Mouse (Mus musculus) liver, postnatal 0 days (tissue): ENCODE results near the gene Lin52. TPM values are rescaled to one million over a fixed set of nuclear protein-coding genes. Genes with fewer than 3 reads are reported as not detected.

Source experiments
- ATAC-seq: fragments of 200-750 bp; cut with Nextera tagmentation; 2 replicates; pipeline ENCODE4 v1.8.0; 2017; ENCODE audit warnings: mild to moderate bottlenecking, moderate library complexity
- DNase-seq: peaks from one replicate; pipeline ENCODE4 v3.0.0-alpha.2; 2016
- H3K27ac ChIP-seq: fragments of 300-500 bp; sonication (generic); 2 replicates; pipeline ENCODE4 v1.5.1; 2014; ENCODE audit warnings: antibody characterized with exemption, moderate library complexity, mild to moderate bottlenecking, low read depth
- H3K27me3 ChIP-seq: fragments of 300-500 bp; sonication (generic); 2 replicates; pipeline ENCODE4 v1.6.1; 2014; ENCODE audit warnings: low read length, control low read depth, mixed read lengths; ENCODE audit not compliant: insufficient read depth
- H3K36me3 ChIP-seq: fragments of 300-500 bp; sonication (generic); replicated peaks from 2 replicates; pipeline ENCODE4 v1.6.1; 2014; ENCODE audit warnings: mild to moderate bottlenecking, control low read depth, low read length, moderate library complexity, mixed read lengths; ENCODE audit not compliant: insufficient read depth
- H3K4me1 ChIP-seq: fragments of 300-500 bp; sonication (generic); 2 replicates; pipeline ENCODE4 v1.6.1; 2014; ENCODE audit warnings: antibody characterized with exemption, mild to moderate bottlenecking, control low read depth; ENCODE audit not compliant: insufficient read depth
- H3K4me2 ChIP-seq: fragments of 300-500 bp; sonication (generic); 2 replicates; pipeline ENCODE4 v1.6.1; 2014; ENCODE audit warnings: low read depth, mild to moderate bottlenecking, low read length, moderate library complexity, mixed read lengths
- H3K4me3 ChIP-seq: fragments of 300-500 bp; sonication (generic); 2 replicates; pipeline ENCODE4 v1.5.1; 2014; ENCODE audit warnings: low read depth, low read length
- H3K9ac ChIP-seq: fragments of 300-500 bp; sonication (generic); replicated peaks from 2 replicates; pipeline ENCODE4 v1.6.1; 2014; ENCODE audit warnings: mild to moderate bottlenecking, moderate library complexity
- H3K9me3 ChIP-seq: fragments of 300-500 bp; sonication (generic); 2 replicates; pipeline ENCODE4 v1.6.1; 2016; ENCODE audit warnings: mild to moderate bottlenecking, control low read depth, low read length, mixed read lengths
- CTCF ChIP-seq: sonication (generic); IDR thresholded peaks from 2 replicates; pipeline ENCODE4 v1.5.1; 2016; ENCODE audit warnings: antibody characterized with exemption, low read depth
- EP300 ChIP-seq: IDR thresholded peaks from 2 replicates; pipeline ENCODE4 v1.6.1; 2016; ENCODE audit warnings: antibody characterized with exemption, low read depth, mild to moderate bottlenecking
- WGBS: fragments of 180-500 bp; shearing (Covaris S2); extraction: QIAGEN DNeasy Blood & Tissue Kit; methylation state at CpG from one replicate; pipeline ENCODE4 v1.1.7; 2014; ENCODE audit not compliant: insufficient replicate concordance; 5-methylcytosine and 5-hydroxymethylcytosine counted together
- polyA plus RNA-seq: library from polyadenylated mRNA; unstranded; fragments of >200 nt; fragmentation: Nextera tagmentation; extraction: Ambion mirVana; gene quantifications from 2 replicates; pipeline ENCODE4 v1.2.1, GENCODE M21; 2015

Lin52 gene
- polyA plus RNA-seq, 1 experiment from 2014 or later = 7.8 TPM

DNA sequence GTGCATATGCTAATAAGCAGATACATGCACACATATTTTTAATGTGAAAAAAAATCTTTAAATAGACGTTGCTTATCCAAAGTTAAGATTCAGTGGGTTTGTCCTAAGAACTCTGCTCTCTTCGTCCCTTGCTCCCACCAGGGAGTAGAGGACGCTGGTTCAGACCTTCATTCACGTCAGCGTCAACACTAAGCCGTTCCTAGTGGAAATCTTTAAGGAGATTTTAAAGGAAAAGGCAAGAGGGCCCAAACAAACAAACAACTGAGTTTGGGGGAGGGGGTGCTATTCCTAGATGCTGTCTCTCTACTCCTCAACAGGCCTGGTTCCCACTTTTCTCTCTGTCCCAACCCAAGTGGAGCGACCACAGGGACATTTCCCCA is 121.1 kb downstream of the Lin52 start:
- Histone ChIP-seq H3K27me3 (peaks cover 71% of the 10 kb centered on the region), H3K27ac (no peak overlapping the region), H3K9ac (no peak overlapping the region), H3K9me3 (no peaks in the 10 kb centered on the region), H3K4me2 (no peak overlapping the region), H3K4me3 (no peak overlapping the region), H3K36me3 (no peaks in the 10 kb centered on the region), H3K4me1 (0 out of 2 replicates have a peak, but pooled peaks cover 4% of the 10 kb centered on the region)
- no peak for DNase-seq
- TF ChIP-seq CTCF = no peak
- no peak for TF ChIP-seq EP300
- WGBS = 8% methylated on average over 7 of the region's 7 CpGs
- no peak for ATAC-seq

DNA sequence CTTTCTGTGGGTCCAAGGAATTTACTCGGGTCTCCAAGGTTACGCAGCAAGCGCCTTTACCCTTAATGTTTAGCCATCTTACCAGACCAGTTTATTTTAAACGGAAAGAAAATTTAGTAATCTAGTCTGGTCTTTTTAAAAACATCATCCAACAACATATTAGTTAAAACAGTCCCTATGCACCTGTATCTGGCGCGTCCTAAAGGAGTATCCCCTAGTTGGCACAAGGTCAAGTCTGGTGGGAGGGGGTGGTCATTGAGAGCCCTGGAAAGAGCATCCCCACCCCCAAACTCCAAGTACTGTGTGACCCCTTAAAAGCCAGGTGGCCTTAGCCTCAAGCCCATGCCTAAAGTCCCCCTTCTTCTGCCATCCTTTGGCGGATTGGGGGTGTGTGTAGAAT is 121.9 kb downstream of the Lin52 start:
- no peaks in the 10 kb centered on the region for H3K36me3 ChIP-seq
- peaks cover 65% of the 10 kb centered on the region for H3K27me3 ChIP-seq
- no peak overlapping the region for H3K4me2 ChIP-seq
- no peaks in the 10 kb centered on the region for H3K9me3 ChIP-seq
- no peak overlapping the region for H3K27ac ChIP-seq
- 21% methylated on average over 7 of the region's 7 CpGs for WGBS
- ATAC-seq (no peak), DNase-seq (no peak)
- 0 out of 2 replicates have a peak, but pooled peaks cover 4% of the 10 kb centered on the region for H3K4me1 ChIP-seq
- TF ChIP-seq EP300 = no peak
- TF ChIP-seq CTCF = no peak
- no peak overlapping the region for H3K9ac ChIP-seq
- no peak overlapping the region for H3K4me3 ChIP-seq

DNA sequence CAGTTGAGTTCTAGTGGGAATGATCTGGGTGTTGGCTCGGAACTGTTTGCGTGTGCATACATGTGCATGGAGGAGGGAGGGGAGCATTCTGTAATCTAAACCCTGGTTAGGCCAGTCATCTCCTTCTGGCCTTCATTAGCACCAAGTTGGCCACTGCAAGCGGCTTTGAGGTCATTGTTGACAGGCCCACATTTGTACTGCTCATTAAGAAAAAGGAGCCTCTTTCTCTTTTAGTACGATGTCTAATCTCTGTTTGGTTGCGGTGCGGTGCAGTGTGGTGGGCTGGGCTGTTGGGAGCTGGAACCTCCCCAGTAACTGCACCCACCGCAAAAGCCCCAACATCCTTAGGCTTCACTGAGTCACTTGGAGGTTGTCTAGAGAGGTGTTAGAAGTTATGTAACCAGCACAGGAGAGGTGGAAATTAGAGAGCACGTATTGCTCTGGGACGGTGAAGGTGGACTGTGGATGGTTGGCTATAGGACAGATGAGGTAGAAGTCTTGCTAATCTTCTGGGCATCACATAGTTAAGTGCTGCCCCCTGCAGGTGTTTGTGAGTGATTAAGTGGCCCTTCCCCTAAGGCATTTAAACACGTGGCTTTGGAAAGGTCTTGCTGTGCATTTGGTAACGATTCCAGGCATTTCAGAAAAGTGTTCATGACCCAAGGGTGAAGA is 126.7 kb downstream of the Lin52 start:
- ATAC-seq = no peak

DNA sequence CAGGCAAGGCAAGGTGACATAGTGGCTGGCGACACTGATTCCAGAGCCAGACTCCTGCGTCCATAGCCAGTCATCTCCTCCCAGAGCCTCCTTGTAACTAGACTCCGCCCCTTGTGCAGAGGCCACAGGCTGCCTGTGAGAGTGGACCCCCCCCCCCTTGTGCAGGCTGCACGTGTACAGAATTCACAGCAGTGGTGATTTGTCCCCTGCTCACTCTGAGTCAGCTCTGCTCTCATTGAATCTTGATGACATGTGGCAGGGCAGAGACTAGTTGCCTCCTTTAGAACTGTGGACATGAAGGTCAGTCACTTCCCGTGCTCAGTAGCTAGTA is 127.2 kb downstream of the Lin52 start:
- TF ChIP-seq EP300 (no peak), CTCF (no peak)
- ATAC-seq (no peak), DNase-seq (no peak)
- H3K9ac ChIP-seq = no peak overlapping the region
- H3K36me3 ChIP-seq = no peaks in the 10 kb centered on the region
- no peak overlapping the region for H3K27ac ChIP-seq
- no peak overlapping the region for H3K4me3 ChIP-seq
- WGBS = 34% methylated on average over 5 of the region's 5 CpGs
- no peaks in the 10 kb centered on the region for H3K9me3 ChIP-seq
- H3K27me3 ChIP-seq = peaks cover 14% of the 10 kb centered on the region
- no peak overlapping the region for H3K4me2 ChIP-seq
- no peaks in the 10 kb centered on the region for H3K4me1 ChIP-seq

More for the DNA sequence above, 126.7 kb downstream of the Lin52 start:
- Histone ChIP-seq H3K4me1 (no peaks in the 10 kb centered on the region), H3K27ac (no peak overlapping the region), H3K4me3 (no peak overlapping the region), H3K9ac (no peak overlapping the region), H3K36me3 (no peaks in the 10 kb centered on the region), H3K4me2 (no peak overlapping the region), H3K27me3 (peaks cover 19% of the 10 kb centered on the region), H3K9me3 (no peaks in the 10 kb centered on the region)
- WGBS = 70% methylated on average over 11 of the region's 11 CpGs
- DNase-seq = no peak
- TF ChIP-seq CTCF (peak; percentile 17; the same call in 1 of the 2 replicates), EP300 (no peak)

DNA sequence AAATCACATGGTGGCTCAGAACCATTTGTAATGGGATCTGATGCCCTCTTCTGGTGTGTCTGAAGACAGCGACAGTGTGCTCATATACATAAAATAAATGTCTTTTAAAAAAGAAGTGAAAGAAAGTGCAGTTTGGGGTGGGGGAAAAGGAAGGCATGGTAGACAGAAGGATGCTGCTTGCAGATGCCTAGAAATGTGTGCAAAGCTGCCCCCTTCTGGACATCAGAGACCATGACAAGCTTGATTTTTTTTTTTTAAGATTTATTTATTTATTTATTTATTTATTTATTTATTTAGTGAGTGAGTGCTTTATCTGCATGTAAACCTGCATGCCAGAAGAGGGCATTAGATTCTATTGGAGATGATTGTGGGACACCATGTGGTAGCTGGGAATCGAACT is 130.1 kb downstream of the Lin52 start:
- 91% methylated on average over 2 of the region's 2 CpGs for WGBS
- H3K27ac ChIP-seq = no peak overlapping the region
- no peaks in the 10 kb centered on the region for H3K27me3 ChIP-seq
- TF ChIP-seq EP300 = no peak
- peak; percentile 14; the same call in 1 of the 2 replicates for TF ChIP-seq CTCF
- H3K4me1 ChIP-seq = no peaks in the 10 kb centered on the region
- no peak overlapping the region for H3K4me2 ChIP-seq
- H3K9ac ChIP-seq = no peak overlapping the region
- DNase-seq (no peak), ATAC-seq (no peak)
- no peak overlapping the region for H3K4me3 ChIP-seq
- no peaks in the 10 kb centered on the region for H3K9me3 ChIP-seq
- H3K36me3 ChIP-seq = no peaks in the 10 kb centered on the region

DNA sequence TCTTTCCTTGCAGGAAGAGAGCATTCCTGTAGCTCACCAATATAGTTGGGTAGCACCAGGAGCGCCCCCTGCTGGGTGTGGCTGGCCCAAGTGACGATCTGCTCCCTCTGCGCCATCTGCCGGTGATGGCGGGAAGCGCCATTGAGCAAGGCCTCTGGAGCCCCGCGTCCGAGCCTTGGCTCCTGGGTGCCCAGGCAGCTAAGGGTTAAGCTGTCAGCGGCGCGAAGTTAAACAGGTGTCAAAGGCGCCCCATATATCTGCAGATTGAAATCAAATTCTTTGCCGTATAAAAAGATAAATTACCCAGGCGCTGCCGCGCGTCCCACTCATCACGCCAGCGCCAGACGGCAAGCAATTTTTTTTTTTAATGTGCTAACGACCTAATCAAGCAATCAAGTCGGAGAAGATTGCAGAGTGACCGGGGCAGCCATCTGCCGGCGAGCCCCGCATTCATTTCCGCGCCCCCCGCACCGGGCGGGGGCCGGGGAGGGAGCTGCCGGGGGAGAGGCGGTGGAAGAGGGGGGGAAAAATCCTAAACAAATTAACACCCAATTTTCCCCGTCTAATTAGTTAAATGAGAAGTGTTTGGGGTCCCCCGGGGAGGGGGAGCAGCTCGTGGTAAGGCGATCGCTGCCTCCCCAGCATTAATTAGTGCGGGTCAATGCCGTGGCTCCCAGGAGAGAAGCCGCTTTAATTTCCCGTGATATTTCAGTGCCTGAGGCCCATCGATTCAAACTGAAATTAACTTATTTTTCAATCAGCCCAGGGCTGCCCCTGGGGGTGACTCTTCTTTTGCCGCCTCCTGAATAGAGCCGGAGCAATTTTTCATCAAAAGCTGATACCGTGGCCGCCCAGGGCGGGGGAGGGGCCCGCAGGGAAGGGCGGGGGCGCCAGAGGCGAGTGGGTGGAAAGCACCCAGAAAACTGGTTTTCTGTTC is 138.9 kb downstream of the Lin52 start:
- H3K4me2 ChIP-seq = peak overlapping the region; percentile 92
- 0 out of 2 replicates have a peak, but pooled peaks cover 3% of the 10 kb centered on the region for H3K27me3 ChIP-seq
- peak overlapping the region; percentile 0; the same call in 1 of the 2 replicates for H3K9ac ChIP-seq
- H3K9me3 ChIP-seq = no peaks in the 10 kb centered on the region
- peak; percentile 100 for TF ChIP-seq CTCF
- no peak for TF ChIP-seq EP300
- 0 out of 2 replicates have a peak, but pooled peaks cover 6% of the 10 kb centered on the region for H3K4me1 ChIP-seq
- H3K27ac ChIP-seq = no peak overlapping the region
- 3% methylated on average over 53 of the region's 54 CpGs for WGBS
- DNase-seq = peak; percentile 94
- peak overlapping the region; percentile 46 for H3K4me3 ChIP-seq
- no peaks in the 10 kb centered on the region for H3K36me3 ChIP-seq
- ATAC-seq = peak; percentile 53; the same call in 1 of the 2 replicates

Other genes starting within 250 kb of the Lin52 start
- gene Elmsan1, start 232.5 kb upstream of the Lin52 start, polyA plus RNA-seq = 2.6 and 2.8 TPM in 2 replicates
- 28.0 and 30.2 TPM in 2 replicates for gene Ptgr2, start 166.2 kb upstream of the Lin52 start, polyA plus RNA-seq
- gene Zfp410, start 134.6 kb upstream of the Lin52 start, polyA plus RNA-seq = 19.0 and 22.7 TPM in 2 replicates
- gene Coq6, start 89.8 kb upstream of the Lin52 start, polyA plus RNA-seq = 17.6 and 18.7 TPM in 2 replicates
- 0.15 and 0.31 TPM in 2 replicates for gene Fam161b, start 89.6 kb upstream of the Lin52 start, polyA plus RNA-seq
- gene Entpd5, start 42.4 kb upstream of the Lin52 start, polyA plus RNA-seq = 23.5 and 24.8 TPM in 2 replicates
- 0.34 and 0.51 TPM in 2 replicates for gene Bbof1, start 42.4 kb upstream of the Lin52 start, polyA plus RNA-seq
- gene Rnf113a2, start 34.2 kb upstream of the Lin52 start, polyA plus RNA-seq = 13.3 and 13.9 TPM in 2 replicates
- 98.3 and 99.4 TPM in 2 replicates for gene Aldh6a1, start 418 bp upstream of the Lin52 start, polyA plus RNA-seq
- not detected in 2 replicates for gene Vsx2, start 118.3 kb downstream of the Lin52 start, polyA plus RNA-seq
- 2.1 and 2.7 TPM in 2 replicates for gene Abcd4, start 166.0 kb downstream of the Lin52 start, polyA plus RNA-seq
- not detected in 2 replicates for gene Vrtn, start 189.6 kb downstream of the Lin52 start, polyA plus RNA-seq
- gene Syndig1l, start 247.4 kb downstream of the Lin52 start, polyA plus RNA-seq = 0.04 TPM in 1 of 2 replicates, not detected in the other